Mouse (Mus musculus) heart, adult 2 months (tissue): ENCODE results near the gene Ccnt2.

ENCODE experiments used
- CTCF ChIP-seq: fragments of 200-600 bp; IDR thresholded peaks from 2 replicates; pipeline ENCODE4 v1.8.1; 2022; ENCODE audit warnings: antibody characterized with exemption, mild to moderate bottlenecking, moderate library complexity
- EP300 ChIP-seq: fragments of 200-500 bp; IDR thresholded peaks from 2 replicates; pipeline ENCODE4 v1.6.1; 2011; ENCODE audit warnings: low read depth, low read length, control low read depth; ENCODE audit not compliant: insufficient read depth
- POLR2A ChIP-seq: fragments of 200-500 bp; IDR thresholded peaks from 2 replicates; pipeline ENCODE4 v1.6.1; 2011; ENCODE audit warnings: mild to moderate bottlenecking, low read depth, low read length, control low read depth; ENCODE audit not compliant: insufficient read depth

GRCm38 (mm10) chr1:127755806-127756205 lies 18.2 kb upstream of the Ccnt2 start:
- no peak for TF ChIP-seq POLR2A
- no peak for TF ChIP-seq CTCF
- TF ChIP-seq EP300: no peak
